Mouse (Mus musculus): ENCODE results near the gene Krt8. TPM values are rescaled to one million over a fixed set of nuclear protein-coding genes. Genes with fewer than 3 reads are reported as not detected.

Gene Krt8
- total RNA-seq (2021), result under 1 TPM in 1 of 2 experiments, not detected in 1; 0.18 TPM

GRCm38 (mm10) chr15:102004189-102004588 lies at the start of gene Krt8:
Gene Krt8, minus strand, starts transcription at chr15:102004482.
- intact Hi-C loops (cut with DNase I), result no loop called here

DNA sequence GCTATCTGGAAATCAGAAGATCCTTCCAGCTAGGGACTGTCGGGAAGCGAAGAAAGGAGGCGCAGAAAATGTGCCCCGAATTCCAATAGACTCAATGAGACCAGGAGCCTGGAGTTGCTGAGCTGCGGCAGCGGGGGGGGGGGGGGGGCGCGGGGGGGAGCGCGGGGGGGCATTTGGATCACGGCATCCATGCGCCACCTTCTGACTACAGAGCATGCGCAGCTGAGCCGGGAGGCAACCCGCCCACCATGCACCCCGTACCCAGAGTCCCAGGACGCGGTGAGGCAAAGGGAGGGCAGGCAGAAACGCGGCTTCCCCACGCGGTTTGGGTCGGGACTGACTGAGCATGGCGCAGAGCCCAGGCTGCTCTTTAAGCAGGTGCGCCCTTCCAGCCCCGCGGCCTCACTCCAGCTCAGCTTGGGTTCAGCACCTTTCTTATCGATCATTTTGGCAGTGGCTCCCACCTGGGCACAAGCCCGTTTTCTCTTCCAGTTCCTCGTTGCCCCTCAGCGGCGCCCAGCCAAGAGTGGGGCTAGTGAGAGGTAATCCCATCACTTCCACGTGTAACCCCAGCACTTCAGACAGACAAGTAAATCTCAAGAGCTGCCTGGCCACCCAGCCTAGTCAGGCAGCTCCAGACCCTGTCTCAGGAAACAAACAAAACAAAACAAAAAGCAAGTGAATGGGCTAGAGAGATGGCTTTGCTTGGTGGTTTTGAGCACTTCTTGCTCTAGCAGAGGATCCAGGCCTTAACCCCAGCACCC lies 47.8 kb upstream of the Krt8 start:
- DNase-seq, result peak; percentile 70
- intact Hi-C loops (cut with DNase I), result no loop called here

More at GRCm38 (mm10) chr15:102004189-102004588, at the start of gene Krt8:
- DNase-seq, result no peak

- intact Hi-C loops (cut with DNase I), result no loop called here
- no peak for DNase-seq
Measured at GRCm38 (mm10) chr15:102049871-102050270, 45.6 kb upstream of the Krt8 start.

DNA sequence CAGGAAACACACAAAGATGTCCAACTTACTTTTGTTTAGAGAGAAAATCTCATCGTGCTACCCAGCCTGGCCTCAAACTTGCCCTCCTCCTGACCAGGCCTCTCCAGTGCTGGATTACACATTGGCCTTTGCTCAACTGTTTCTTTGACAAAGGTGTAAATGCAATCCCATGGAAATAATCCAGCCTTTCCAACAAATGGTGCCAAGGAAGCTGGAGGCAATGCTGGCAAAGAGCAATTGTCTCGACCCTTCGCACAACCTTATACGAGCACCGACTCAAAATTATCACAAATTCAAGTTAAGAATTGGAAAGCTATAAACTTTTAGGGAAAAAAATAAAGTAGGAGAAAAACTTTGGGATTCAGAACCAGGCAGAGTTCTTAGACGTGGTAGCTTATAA lies 43.7 kb upstream of the Krt8 start:
- no peak for DNase-seq
- intact Hi-C loops (cut with DNase I), result no loop called here

DNA sequence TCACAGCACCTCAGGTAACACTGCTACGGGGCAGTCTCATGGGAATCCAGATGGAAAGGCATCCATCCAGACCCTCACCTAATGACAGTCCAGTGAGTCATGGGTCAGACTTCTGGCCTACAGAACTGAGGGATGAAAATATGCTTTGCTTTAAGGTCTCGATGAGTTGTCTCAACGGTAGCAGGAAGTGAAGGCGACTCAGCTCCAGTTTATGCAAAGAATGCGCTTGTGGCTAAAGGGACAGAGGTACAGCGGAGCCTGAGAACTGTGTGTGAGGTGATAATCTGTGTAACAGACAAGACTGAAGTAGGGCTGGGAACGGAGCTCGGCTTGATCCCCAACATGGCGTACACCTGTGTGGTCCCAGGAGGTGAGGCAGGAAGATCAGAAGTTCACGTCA lies 41.4 kb upstream of the Krt8 start:
- DNase-seq, result no peak
- intact Hi-C loops (cut with DNase I), result no loop called here

GRCm38 (mm10) chr15:102044745-102045144 lies 40.5 kb upstream of the Krt8 start:
- no peak for DNase-seq
- intact Hi-C loops (cut with DNase I), result no loop called here

DNA sequence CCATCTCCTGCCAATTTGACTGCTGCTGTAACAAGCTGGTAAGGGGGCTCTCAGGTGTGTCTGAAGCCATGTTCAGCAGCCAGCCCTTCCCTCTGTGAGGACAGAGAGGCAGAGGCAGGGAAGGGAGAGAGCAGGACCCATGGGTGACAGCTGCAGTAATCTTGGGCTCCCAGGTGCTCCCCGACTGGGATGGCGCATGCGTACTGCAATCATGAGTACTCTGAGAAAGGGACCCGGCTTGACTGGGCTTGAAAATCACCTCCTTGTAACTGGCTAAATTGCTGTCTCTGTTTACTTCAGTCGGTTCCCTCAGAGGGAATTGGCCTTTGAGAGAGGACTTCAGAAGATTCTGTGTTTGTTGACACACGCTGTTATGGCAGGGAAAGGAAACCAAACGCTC lies 37.7 kb upstream of the Krt8 start:
- intact Hi-C loops (cut with DNase I), result no loop called here
- no peak for DNase-seq

DNA sequence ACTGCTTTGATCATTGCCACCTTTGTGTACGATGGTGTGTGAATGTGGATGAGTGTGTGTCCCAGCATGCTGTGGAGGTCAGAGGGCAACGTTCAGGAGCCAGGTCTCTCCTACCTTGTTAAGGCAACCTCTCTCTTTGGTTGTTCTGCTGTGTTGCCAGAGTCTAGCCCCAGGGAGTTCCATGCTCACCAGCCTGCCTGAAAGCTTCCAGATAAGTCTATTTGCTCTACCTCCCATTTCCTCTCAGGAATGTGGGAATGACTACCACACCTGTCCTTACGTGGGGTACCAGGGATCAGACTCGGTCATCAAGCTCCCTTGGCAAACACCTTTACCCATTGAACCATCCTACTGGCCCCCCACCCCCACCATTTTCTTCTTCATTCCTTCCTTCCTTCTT lies 36.0 kb upstream of the Krt8 start:
- intact Hi-C loops (cut with DNase I), result no loop called here
- DNase-seq, result no peak

GRCm38 (mm10) chr15:102034121-102035053 lies 30.1 kb upstream of the Krt8 start:
- intact Hi-C loops (cut with DNase I), result no loop called here
- no peak for DNase-seq

DNA sequence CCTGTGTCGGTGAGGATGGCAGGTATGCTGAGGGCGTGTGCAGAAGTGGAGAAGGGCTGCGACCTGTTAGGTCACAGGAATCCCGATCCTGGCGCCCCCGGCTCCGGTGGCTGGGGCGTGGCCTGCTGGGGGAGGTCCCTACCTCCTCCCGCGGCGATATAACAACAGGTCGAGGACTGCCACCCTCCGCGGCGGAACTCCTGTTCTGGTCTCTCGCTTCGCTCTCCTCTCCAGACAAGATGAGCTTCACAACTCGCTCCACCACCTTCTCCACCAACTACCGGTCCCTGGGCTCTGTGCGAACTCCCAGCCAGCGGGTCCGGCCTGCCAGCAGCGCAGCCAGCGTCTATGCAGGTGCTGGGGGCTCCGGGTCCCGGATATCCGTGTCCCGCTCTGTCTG lies 23.8 kb upstream of the Krt8 start, which contains the start of gene Krt18:
Gene Krt18, plus strand, starts transcription at position 141 of the 400 bp plus-strand sequence.
- no peak for DNase-seq
- intact Hi-C loops (cut with DNase I), result no loop called here

- DNase-seq, result no peak
- intact Hi-C loops (cut with DNase I), result no loop called here
Measured at GRCm38 (mm10) chr15:102026430-102026829, 22.1 kb upstream of the Krt8 start.

- no peak for DNase-seq
- intact Hi-C loops (cut with DNase I), result no loop called here
Measured at GRCm38 (mm10) chr15:102025136-102025872, 21.0 kb upstream of the Krt8 start.

DNA sequence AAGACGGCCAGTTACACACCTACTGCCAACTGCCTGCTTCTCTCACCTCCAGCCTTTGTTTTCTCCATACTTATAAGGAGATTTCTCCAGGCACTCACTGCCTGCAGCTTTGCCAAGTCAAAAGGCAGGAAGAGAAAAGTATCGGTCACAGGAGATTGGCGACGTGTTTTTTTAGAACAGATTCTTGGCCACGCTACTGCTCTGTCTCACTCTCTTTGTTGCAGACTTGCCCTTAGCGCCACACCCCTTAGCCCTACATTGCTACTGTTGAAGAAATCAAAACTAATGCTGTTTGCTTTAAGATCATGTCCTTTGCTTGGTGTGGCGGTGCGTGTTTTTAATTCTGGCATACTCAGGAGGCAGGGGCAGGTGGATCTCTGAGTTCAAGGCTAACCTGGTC lies 19.6 kb upstream of the Krt8 start:
- no peak for DNase-seq
- intact Hi-C loops (cut with DNase I), result no loop called here

- intact Hi-C loops (cut with DNase I), result no loop called here
- DNase-seq, result no peak
Measured at GRCm38 (mm10) chr15:102022481-102022880, 18.2 kb upstream of the Krt8 start.

GRCm38 (mm10) chr15:102017918-102018463 lies 13.7 kb upstream of the Krt8 start:
- intact Hi-C loops (cut with DNase I), result no loop called here
- no peak for DNase-seq

GRCm38 (mm10) chr15:102016787-102017186 lies 12.5 kb upstream of the Krt8 start:
- no peak for DNase-seq
- intact Hi-C loops (cut with DNase I), result no loop called here

GRCm38 (mm10) chr15:102016096-102016495 lies 11.8 kb upstream of the Krt8 start:
- intact Hi-C loops (cut with DNase I), result no loop called here

GRCm38 (mm10) chr15:102014848-102015247 lies 10.6 kb upstream of the Krt8 start:
- intact Hi-C loops (cut with DNase I), result no loop called here

More at GRCm38 (mm10) chr15:102016096-102016495, 11.8 kb upstream of the Krt8 start:
- DNase-seq, result no peak

GRCm38 (mm10) chr15:102013651-102014050 lies 9.4 kb upstream of the Krt8 start:
- intact Hi-C loops (cut with DNase I), result no loop called here
- DNase-seq, result no peak

More at GRCm38 (mm10) chr15:102014848-102015247, 10.6 kb upstream of the Krt8 start:
- DNase-seq, result no peak

DNA sequence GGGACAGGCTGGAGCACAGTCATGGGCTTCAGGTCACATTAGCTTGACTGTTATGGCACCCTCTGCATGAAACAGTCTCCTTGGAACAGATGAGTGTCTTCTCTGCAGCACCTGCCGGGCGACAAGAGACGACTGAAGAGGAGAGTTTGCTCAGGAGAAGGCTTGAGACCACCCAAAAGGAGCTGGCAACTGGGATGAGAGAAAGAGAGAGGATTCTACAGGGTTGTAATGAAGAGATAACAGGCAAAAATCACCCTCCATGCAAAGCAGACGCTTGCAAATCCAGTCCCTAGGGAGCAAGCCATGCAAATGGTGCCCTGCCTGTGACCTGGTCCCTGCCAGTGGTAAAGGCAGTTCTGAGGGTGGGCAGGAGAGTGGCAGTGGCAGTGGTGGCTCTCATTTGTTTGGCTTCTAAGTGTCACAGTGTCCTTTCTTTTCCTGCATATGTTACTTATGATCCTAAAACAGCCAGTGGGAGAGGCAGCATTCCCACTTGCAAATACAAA lies 8.0 kb upstream of the Krt8 start:
- intact Hi-C loops (cut with DNase I), result no loop called here
- no peak for DNase-seq
